In the genomic region with DNA sequence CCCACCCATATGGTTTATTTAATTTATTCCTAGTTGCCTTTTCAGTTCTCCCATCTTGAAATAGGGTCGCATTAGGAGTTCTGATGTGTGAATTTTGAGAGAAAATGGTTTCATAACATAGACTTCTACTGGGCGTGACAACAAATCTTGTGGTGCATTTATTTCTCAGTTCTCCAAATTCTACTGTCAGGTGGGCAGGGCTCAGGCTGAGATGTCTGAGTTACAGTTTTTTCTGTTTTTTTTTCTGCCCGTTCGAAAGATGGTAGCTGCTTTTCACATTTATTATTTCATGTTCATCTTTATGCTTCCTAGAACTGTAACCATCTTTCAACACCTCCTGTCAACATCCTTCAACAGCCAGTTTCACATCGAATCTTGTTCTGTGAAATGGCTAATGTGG, we compare ENCODE assay signal across 12 mouse cellular contexts.
"Had no signal": no experiment of that assay in that cellular context is flagged by ENCODE, and none has a peak within 500 bp of the region (broad histone marks: within the 10 kb centered on the region; RNA-seq: fewer than 3 reads in every experiment).

No protein-coding gene starts in this region.

- ATAC-seq: liver, embryonic 12.5 days; midbrain, embryonic 15.5 days had no signal

- DNase-seq: kidney, adult 2 months; kidney, postnatal 14 days; layer of hippocampus, adult 9-11 months; layer of hippocampus, postnatal 36 days; lung, embryonic 14.5 days; lung, postnatal 10 days; retina, postnatal 1 day; right cerebral cortex, postnatal 4 days; spleen, adult 18-20 months; thymus, postnatal 14 days had no signal
